Mouse (Mus musculus) liver, embryonic 14.5 days (tissue): ENCODE data around the gene Pde4d.

Experiments used
- CTCF ChIP-seq: IDR thresholded peaks from 2 replicates; pipeline ENCODE4 v1.5.1; 2016; ENCODE audit warnings: antibody characterized with exemption, low read depth, control low read depth
- EP300 ChIP-seq: IDR thresholded peaks from 2 replicates; pipeline ENCODE4 v1.6.1; 2016; ENCODE audit warnings: antibody characterized with exemption, low read depth

DNA sequence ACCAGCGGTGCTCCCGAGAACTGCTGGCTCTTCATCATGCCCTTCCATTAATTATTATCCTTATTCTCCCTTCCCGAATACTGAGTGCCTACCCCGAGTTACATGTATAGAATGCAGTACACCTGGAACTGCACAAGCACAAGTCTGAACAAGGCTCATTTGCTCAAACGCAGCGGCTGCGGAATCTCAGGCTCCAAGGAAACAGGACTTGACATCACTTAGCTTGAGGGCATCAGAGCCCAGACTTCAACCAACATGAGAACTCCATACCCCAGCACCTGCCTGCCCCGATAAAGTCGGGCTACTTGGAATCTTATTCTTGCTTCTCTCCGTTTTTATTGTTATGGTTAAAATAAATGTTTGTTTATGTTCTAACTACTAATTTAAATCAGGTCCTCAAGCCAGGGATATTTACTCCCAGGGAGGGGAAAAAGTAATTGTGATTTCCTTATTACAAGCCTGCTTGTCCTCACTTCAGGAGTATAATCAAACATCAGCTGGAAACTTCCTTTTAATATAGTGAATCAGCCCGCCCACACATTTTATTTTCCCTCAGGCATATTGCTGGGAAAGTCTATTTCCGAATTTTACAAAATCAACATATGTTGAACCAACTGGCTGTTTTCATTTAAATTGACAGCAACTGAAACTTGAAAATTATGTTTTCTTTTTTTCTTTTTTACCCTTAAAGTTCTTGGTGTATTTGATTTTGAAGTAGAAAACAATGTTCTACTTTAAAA is 849.9 kb downstream of the Pde4d start:
- TF ChIP-seq CTCF (no peak), EP300 (no peak)
